Mouse (Mus musculus) c-Kit-positive CD71-positive TER-119-negative erythroid progenitor cells, embryonic 14.5 days (primary cell): ENCODE results near the gene Spata45.
"Not testable (repeated sequence)": the region's sequence is repeated elsewhere in the genome, so short reads cannot be mapped to it uniquely, and the experiment has no call there.

Experiments used
- DNase-seq: peaks from one replicate; pipeline ENCODE4 v3.0.0-alpha.2; 2013; ENCODE audit warnings: low read depth

Spata45 gene

DNA sequence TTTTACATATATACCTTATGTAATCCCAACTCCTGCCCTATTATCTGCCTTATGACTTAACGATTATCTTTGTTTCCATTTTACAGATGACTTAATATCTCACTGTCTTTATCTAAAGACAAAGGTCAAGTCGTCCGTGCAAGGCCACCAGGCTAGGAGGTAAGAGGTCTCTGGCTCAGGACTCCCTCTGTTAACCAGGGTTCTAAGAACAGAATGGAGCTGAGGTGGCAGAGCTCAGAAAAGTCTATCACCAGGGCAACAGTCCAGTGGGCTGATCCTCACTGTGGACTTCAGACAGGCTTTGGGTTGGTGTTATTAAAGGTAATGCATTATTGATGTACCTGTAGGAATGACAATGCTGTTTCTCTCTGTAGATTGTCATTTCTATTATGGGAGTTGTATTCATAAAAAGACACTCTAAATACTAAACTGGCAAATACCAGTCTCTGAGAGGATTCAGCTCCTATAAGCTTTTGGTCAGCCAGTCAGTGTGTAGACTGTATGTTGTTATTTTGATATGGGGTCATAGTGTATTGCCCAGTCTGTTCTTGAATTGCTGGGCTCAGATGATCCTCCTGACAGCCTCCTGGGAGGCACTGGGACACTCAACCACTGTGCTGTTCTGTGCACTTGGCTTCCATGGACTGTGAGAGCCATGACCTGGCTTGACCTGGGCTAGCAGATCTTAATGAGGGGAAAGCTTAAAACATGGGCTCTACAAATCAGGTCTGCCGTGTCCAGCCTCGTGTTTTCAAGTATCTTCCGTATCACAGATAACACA is at the start of gene Spata45:
Gene Spata45, plus strand, starts transcription at position 86 of the 781 bp plus-strand sequence.
- DNase-seq, result no peak

GRCm38 (mm10) chr1:190989437-190990082 is 46.9 kb upstream of the Spata45 start:
- no peak for DNase-seq

DNA sequence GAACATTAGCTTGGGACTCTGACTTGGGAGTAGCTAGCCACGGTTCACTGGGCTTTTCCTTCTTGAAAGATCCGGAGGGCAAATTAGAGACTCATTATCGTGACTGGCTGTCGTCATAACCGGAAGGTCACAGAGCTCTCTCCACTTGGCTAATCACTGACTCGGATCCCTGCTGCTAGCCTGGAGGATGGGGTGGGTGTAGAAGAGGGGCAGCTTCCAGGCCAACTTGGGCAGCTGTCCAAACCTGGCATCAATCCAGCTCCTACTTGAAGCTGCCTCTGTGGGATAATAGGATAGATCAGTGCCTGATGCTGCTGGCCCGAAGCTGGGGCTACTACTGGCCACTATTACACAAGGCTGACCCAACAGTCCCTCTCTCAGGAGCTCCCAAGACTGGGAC is 40.9 kb upstream of the Spata45 start:
- no peak for DNase-seq

DNA sequence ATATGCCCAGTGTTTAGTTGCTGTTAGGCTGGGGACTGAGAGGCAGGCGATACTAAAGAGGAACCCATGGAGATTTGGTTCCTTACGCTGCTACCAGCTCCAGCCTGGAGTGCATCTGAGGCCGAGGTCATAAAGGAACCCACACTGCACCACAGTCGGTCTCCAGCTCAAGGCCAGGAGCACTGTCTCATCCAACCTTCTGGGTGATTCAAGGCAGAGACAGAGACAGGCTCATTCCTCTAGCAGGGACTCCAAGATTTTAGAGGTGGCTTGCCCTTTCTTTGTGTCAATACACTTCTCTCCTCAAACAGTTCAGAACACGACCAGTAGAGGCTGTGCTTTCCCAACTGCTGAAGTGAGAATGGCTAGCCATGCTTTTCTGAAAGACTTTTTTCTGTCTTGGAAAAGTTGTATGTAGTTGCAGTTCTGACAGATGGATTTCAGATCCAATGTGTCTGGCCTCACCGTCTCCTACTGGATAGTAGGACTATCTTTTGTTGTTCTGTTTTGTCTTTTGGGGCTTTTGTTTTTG is 40.0 kb upstream of the Spata45 start:
- DNase-seq, result no peak

DNA sequence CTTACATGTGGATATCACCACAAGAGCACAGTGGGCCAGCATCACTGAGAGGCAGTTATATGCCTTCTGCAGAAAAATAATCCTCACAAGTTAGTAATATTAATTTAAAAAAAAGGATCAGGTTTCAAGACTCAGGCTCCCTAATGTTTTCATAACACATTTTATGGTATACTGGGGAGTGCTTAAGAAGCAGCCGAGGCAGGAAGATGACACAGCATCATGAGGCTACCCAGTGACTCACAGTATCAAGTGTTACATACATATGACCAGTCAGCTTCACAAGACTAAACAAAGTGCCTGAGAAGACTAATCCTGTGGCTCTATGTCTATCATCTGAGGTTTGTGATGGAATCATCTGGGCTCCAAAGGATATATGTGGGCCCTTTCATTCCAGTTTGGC is 38.4 kb upstream of the Spata45 start:
- DNase-seq, result no peak

GRCm38 (mm10) chr1:191000686-191001085 is 35.8 kb upstream of the Spata45 start:
- no peak for DNase-seq

- DNase-seq, result no peak
Measured at GRCm38 (mm10) chr1:191002201-191002600, 34.2 kb upstream of the Spata45 start.

GRCm38 (mm10) chr1:191008707-191009106 is 27.7 kb upstream of the Spata45 start:
- no peak for DNase-seq

GRCm38 (mm10) chr1:191014271-191014670 is 22.2 kb upstream of the Spata45 start:
- DNase-seq, result no peak

- no peak for DNase-seq
Measured at GRCm38 (mm10) chr1:191019803-191020202, 16.6 kb upstream of the Spata45 start.

GRCm38 (mm10) chr1:191020217-191020924 is 16.1 kb upstream of the Spata45 start:
- no peak for DNase-seq

GRCm38 (mm10) chr1:191021016-191021415 is 15.4 kb upstream of the Spata45 start:
- DNase-seq, result no peak

DNA sequence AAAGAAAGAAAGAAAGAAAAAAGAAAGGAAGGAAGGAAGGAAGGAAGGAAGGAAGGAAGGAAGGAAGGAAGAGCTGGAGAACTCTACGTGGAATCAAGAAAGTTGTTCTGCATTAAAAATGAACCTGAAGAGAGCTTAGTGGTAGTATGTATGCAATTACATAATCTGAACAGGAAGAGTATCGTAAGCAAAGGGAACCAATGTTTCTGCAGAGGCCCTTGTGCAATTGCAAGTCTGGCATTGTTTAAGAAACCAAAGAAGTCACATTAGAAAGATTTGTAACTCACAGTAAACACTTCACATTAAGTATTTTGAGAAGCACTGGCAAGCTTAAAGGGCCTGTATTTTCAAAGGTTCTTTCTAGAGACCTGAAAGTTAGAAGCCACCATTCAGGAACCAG is 13.3 kb upstream of the Spata45 start:
- no peak for DNase-seq

GRCm38 (mm10) chr1:191023806-191024205 is 12.6 kb upstream of the Spata45 start:
- DNase-seq, result not testable (repeated sequence)

GRCm38 (mm10) chr1:191025016-191026012 is 11.1 kb upstream of the Spata45 start:
- DNase-seq, result peak; percentile 28

- DNase-seq, result peak; percentile 98
Measured at GRCm38 (mm10) chr1:191026021-191026713, 10.3 kb upstream of the Spata45 start, which contains the start of gene Flvcr1. Flvcr1 (minus strand) TSS chr1:191026158.

GRCm38 (mm10) chr1:191030182-191030581 is 6.3 kb upstream of the Spata45 start:
- DNase-seq, result no peak

DNA sequence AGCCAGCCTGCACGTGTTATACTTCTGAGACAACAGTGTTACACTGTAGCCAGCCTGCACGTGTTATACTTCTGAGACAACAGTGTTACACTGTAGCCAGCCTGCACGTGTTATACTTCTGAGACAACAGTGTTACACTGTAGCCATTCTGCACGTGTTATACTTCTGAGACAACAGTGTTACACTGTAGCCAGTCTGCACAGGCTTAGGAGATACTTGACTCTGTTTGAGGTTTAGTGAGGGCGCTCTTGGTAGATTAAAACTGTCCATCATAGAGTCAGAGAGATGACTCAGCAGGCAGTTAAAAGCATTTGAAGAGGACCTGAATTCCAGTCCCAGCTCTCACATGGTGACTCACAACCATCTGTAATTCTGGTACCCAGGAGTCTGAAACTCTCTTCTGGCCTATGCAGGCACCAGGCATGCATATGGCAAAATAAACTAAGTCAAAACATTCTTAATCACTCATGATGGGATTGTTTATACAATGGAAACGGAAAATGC is 5.5 kb upstream of the Spata45 start:
- DNase-seq, result not testable (repeated sequence)

GRCm38 (mm10) chr1:191035649-191036048 is 790 bp upstream of the Spata45 start:
- no peak for DNase-seq

DNA sequence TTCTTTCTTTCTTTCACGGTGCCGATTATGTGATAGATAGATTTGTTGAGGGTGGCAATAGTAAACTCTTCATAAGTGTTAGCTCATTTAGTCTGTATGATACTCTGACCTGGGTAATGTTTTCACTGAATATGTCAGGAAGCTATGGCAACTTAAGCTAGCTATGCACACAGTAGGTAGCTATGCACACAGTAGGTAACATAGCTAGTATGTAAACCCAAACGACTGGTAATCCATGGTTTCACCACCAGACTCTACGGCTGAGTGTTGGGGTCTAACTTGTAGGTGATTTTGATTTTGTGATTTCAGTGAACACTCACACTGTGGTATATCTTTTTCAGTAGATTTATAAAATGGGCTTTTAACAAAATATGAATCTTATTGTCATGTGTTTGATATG is 1.6 kb downstream of the Spata45 start:
- DNase-seq, result no peak
